Mouse (Mus musculus) lung, embryonic 16.5 days (tissue): ENCODE results near the gene Zp3r. TPM values are rescaled to one million over a fixed set of nuclear protein-coding genes. Genes with fewer than 3 reads are reported as not detected.

ENCODE experiments used
- polyA plus RNA-seq: library from polyadenylated mRNA; unstranded; fragments of >200 nt; fragmentation: Nextera tagmentation; extraction: Ambion mirVana; gene quantifications from 2 replicates; pipeline ENCODE4 v1.2.1, GENCODE M21; 2015

Zp3r gene
- polyA plus RNA-seq, 1 experiment from 2014 or later = not detected

Other genes starting within 250 kb of the Zp3r start
- 0.97 and 1.8 TPM in 2 replicates for gene Cd55b, start 206.6 kb downstream of the Zp3r start, polyA plus RNA-seq
- 25.9 and 26.3 TPM in 2 replicates for gene Cd55, start 166.9 kb downstream of the Zp3r start, polyA plus RNA-seq
- gene C4bp, start 32.0 kb upstream of the Zp3r start, polyA plus RNA-seq = not detected in 2 replicates
- not detected in 2 replicates for gene Gm29427, start 86.2 kb upstream of the Zp3r start, polyA plus RNA-seq
- 15.6 and 17.0 TPM in 2 replicates for gene Yod1, start 87.7 kb upstream of the Zp3r start, polyA plus RNA-seq
- gene Pfkfb2, start 99.6 kb upstream of the Zp3r start, polyA plus RNA-seq = 10.7 and 11.5 TPM in 2 replicates
- 21.0 and 21.2 TPM in 2 replicates for gene AA986860, start 102.4 kb upstream of the Zp3r start, polyA plus RNA-seq
- 0.11 TPM in 1 of 2 replicates, not detected in the other for gene Fcamr, start 171.3 kb upstream of the Zp3r start, polyA plus RNA-seq
- 0.06 and 0.14 TPM in 2 replicates for gene Pigr, start 197.1 kb upstream of the Zp3r start, polyA plus RNA-seq
- 0.30 TPM in 1 of 2 replicates, not detected in the other for gene Fcmr, start 236.0 kb upstream of the Zp3r start, polyA plus RNA-seq